9 mouse cellular contexts compared by ENCODE assay signal in genomic region chr14:22783211-22784161, GRCm38 (mm10).
DNase-seq lines count a peak whose midpoint lies in the region; ATAC-seq lines count a peak whose summit lies in the region.
"Had no signal": no experiment of that assay in that cellular context is flagged by ENCODE, and none has a peak within 500 bp of the region (broad histone marks: within the 10 kb centered on the region; RNA-seq: fewer than 3 reads in every experiment).

No protein-coding gene starts in this region.

- no peaks in the 10 kb centered on the region for H3K36me3 ChIP-seq in embryonic facial prominence, embryonic 14.5 days (ENCODE audit: control insufficient read depth, insufficient read depth, low read length)
- H3K36me3 ChIP-seq in neural tube, embryonic 11.5 days (ENCODE audit: control insufficient read depth, insufficient read depth, low read length), result no peaks in the 10 kb centered on the region
- H3K36me3 ChIP-seq: heart, embryonic 15.5 days had no signal

- intact Hi-C loops in left cerebral cortex, postnatal 4 days (cut with DNase I), result no loop called here
- intact Hi-C loops in left cerebral cortex, postnatal 14 days (cut with DNase I), result no loop called here

- 42% methylated on average over 15 of the region's 15 CpGs for WGBS in embryonic facial prominence, embryonic 14.5 days
- 9% methylated on average over 15 of the region's 15 CpGs for WGBS in neural tube, embryonic 11.5 days

- H3K9me3 ChIP-seq in embryonic facial prominence, embryonic 14.5 days (ENCODE audit: control insufficient read depth, low read length), result no peaks in the 10 kb centered on the region
- no peaks in the 10 kb centered on the region for H3K9me3 ChIP-seq in neural tube, embryonic 11.5 days (ENCODE audit: control insufficient read depth, low read length)
- H3K9me3 ChIP-seq: heart, embryonic 15.5 days had no signal

- H3K9ac ChIP-seq in embryonic facial prominence, embryonic 14.5 days (ENCODE audit: low read depth, low read length), result no peak overlapping the region
- peak overlapping the region; percentile 54; the same call in 1 of the 2 replicates for H3K9ac ChIP-seq in neural tube, embryonic 11.5 days (ENCODE audit: low read length)
- H3K9ac ChIP-seq: heart, embryonic 15.5 days had no signal

- H3K27ac ChIP-seq in embryonic facial prominence, embryonic 14.5 days (replicated peaks; ENCODE audit: low read depth, low read length), result peak overlapping the region; percentile 49
- peak overlapping the region; percentile 81 for H3K27ac ChIP-seq in neural tube, embryonic 11.5 days (ENCODE audit: low read depth, low read length)
- H3K27ac ChIP-seq: heart, embryonic 15.5 days had no signal

- H3K4me3 ChIP-seq in embryonic facial prominence, embryonic 14.5 days (ENCODE audit: low read depth, low read length), result no peak overlapping the region
- no peak overlapping the region for H3K4me3 ChIP-seq in neural tube, embryonic 11.5 days (ENCODE audit: low read depth, low read length)
- H3K4me3 ChIP-seq: heart, embryonic 15.5 days had no signal

- ATAC-seq in embryonic facial prominence, embryonic 14.5 days (ENCODE audit: low read depth), result peak; percentile 82
- peak; percentile 87 for ATAC-seq in neural tube, embryonic 11.5 days (ENCODE audit: insufficient read depth, low FRiP score, low TSS enrichment)

- peaks cover 11% of the 10 kb centered on the region; the same call in 1 of the 2 replicates for H3K4me1 ChIP-seq in embryonic facial prominence, embryonic 14.5 days (ENCODE audit: control insufficient read depth, insufficient read depth, low read length)
- H3K4me1 ChIP-seq in neural tube, embryonic 11.5 days (ENCODE audit: control insufficient read depth, insufficient read depth, low read length), result peaks cover 22% of the 10 kb centered on the region

- peak; percentile 40 for DNase-seq in left cerebral cortex, postnatal 4 days
- DNase-seq in left cerebral cortex, postnatal 14 days (ENCODE audit: low spot score in 2 of 2), result no peak
- peak; percentile 79 for DNase-seq in embryonic facial prominence, embryonic 14.5 days (ENCODE audit: low spot score)
- peak; percentile 88 for DNase-seq in kidney, postnatal 14 days
- peak; percentile 83 for DNase-seq in neural tube, embryonic 11.5 days (ENCODE audit: low spot score)
- no peak for DNase-seq in cerebellum, adult 9-11 months
- no peak for DNase-seq in gastrocnemius, postnatal 10 days
- no peak for DNase-seq in layer of hippocampus, adult 18-20 months (ENCODE audit: low spot score in 2 of 2)

- H3K4me2 ChIP-seq in embryonic facial prominence, embryonic 14.5 days (ENCODE audit: low read depth, low read length), result no peak overlapping the region
- H3K4me2 ChIP-seq in neural tube, embryonic 11.5 days (ENCODE audit: low read depth), result no peak overlapping the region
- H3K4me2 ChIP-seq: heart, embryonic 15.5 days had no signal

- no peaks in the 10 kb centered on the region for H3K27me3 ChIP-seq in embryonic facial prominence, embryonic 14.5 days (replicated peaks; ENCODE audit: control insufficient read depth, insufficient read depth, low read length)
- H3K27me3 ChIP-seq in neural tube, embryonic 11.5 days (ENCODE audit: control insufficient read depth, insufficient read depth, low read length), result no peaks in the 10 kb centered on the region
- H3K27me3 ChIP-seq: heart, embryonic 15.5 days had no signal

Comparison
In these comparisons a context has a peak if more than half of its experiments do, and no peak if none do; other contexts are left out.
1. DNase-seq: peak in left cerebral cortex, postnatal 4 days (single experiment), embryonic facial prominence, embryonic 14.5 days (single experiment), kidney, postnatal 14 days (single experiment) and neural tube, embryonic 11.5 days (single experiment); none in left cerebral cortex, postnatal 14 days (0 of 2), cerebellum, adult 9-11 months (single experiment), gastrocnemius, postnatal 10 days (single experiment) and layer of hippocampus, adult 18-20 months (0 of 2).